9 mouse cellular contexts compared by ENCODE assay signal in genomic region chr8:123752773-123753468, GRCm38 (mm10). TPM values are rescaled to one million over a fixed set of nuclear protein-coding genes. Genes with fewer than 3 reads are reported as not detected.
DNase-seq lines count a peak whose midpoint lies in the region; ATAC-seq and TF ChIP-seq lines count a peak whose summit lies in the region.
"Had no signal": no experiment of that assay in that cellular context is flagged by ENCODE, and none has a peak within 500 bp of the region (broad histone marks: within the 10 kb centered on the region; RNA-seq: fewer than 3 reads in every experiment).

No protein-coding gene starts in this region.

- no peak overlapping the region for H3ac ChIP-seq in C2C12 (ENCODE audit: control insufficient read depth, insufficient read length, low read depth)

- H3K27me3 ChIP-seq in heart, embryonic 10.5 days (ENCODE audit: insufficient read depth, poor library complexity, severe bottlenecking): no peaks in the 10 kb centered on the region
- no peaks in the 10 kb centered on the region for H3K27me3 ChIP-seq in C2C12 (ENCODE audit: control insufficient read depth, insufficient read depth, insufficient read length)
- no peaks in the 10 kb centered on the region for H3K27me3 ChIP-seq in forebrain, embryonic 11.5 days (ENCODE audit: control insufficient read depth, insufficient read depth, low read length)
- peaks cover 7% of the 10 kb centered on the region; the same call in 1 of the 2 replicates for H3K27me3 ChIP-seq in midbrain, embryonic 10.5 days (ENCODE audit: low read depth, poor library complexity, severe bottlenecking)

- peak overlapping the region; percentile 72 for H3K27ac ChIP-seq in heart, embryonic 10.5 days
- peak overlapping the region; percentile 70 for H3K27ac ChIP-seq in forebrain, embryonic 11.5 days (ENCODE audit: low read depth, low read length)
- peak overlapping the region; percentile 76 for H3K27ac ChIP-seq in midbrain, embryonic 10.5 days (replicated peaks)

- H3K36me3 ChIP-seq in heart, embryonic 10.5 days: no peaks in the 10 kb centered on the region
- no peaks in the 10 kb centered on the region for H3K36me3 ChIP-seq in C2C12 (ENCODE audit: control insufficient read depth, insufficient read depth)
- no peaks in the 10 kb centered on the region for H3K36me3 ChIP-seq in forebrain, embryonic 11.5 days (ENCODE audit: control insufficient read depth, insufficient read depth, low read length)
- H3K36me3 ChIP-seq in midbrain, embryonic 10.5 days: no peaks in the 10 kb centered on the region
- H3K36me3 ChIP-seq: G1E had no signal

- peak; percentile 90 for DNase-seq in heart, embryonic 10.5 days (ENCODE audit: low spot score)
- DNase-seq in heart, adult 8-10 months (ENCODE audit: low spot score): no peak
- peak; percentile 78 for DNase-seq in forebrain, embryonic 11.5 days (ENCODE audit: low spot score)
- peak; percentile 41 for DNase-seq in midbrain, embryonic 10.5 days (ENCODE audit: low spot score)
- no peak for DNase-seq in layer of hippocampus, adult 9-11 months
- DNase-seq in left cerebral cortex, adult 9 months (ENCODE audit: low spot score in 2 of 2): no peak

- H3K4me2 ChIP-seq in forebrain, embryonic 11.5 days (ENCODE audit: low read depth, low read length, severe bottlenecking): 0 out of 2 replicates have a peak overlapping the region, but pooled peaks have one; percentile 8

- H3K4me3 ChIP-seq in heart, embryonic 10.5 days: no peak overlapping the region
- no peak overlapping the region for H3K4me3 ChIP-seq in C2C12 (ENCODE audit: insufficient read depth, poor library complexity, severe bottlenecking)
- H3K4me3 ChIP-seq in forebrain, embryonic 11.5 days (ENCODE audit: low read depth, low read length): no peak overlapping the region
- peak overlapping the region; percentile 9; the same call in 1 of the 2 replicates for H3K4me3 ChIP-seq in midbrain, embryonic 10.5 days

- no peak for TF ChIP-seq CTCF in C2C12 (IDR thresholded peaks at IDR 0.05; ENCODE audit: control insufficient read depth, insufficient read depth, insufficient read length)

- no peaks in the 10 kb centered on the region for H3K79me2 ChIP-seq in C2C12 (ENCODE audit: control insufficient read depth, insufficient read depth)

- ATAC-seq in forebrain, embryonic 11.5 days (replicated peaks; ENCODE audit: low FRiP score): peak; percentile 53; the same call in 1 of the 2 replicates
- ATAC-seq in frontal cortex, adult (ENCODE audit: low TSS enrichment): no peak; the same call in 1 of the 2 replicates

- WGBS in heart, embryonic 10.5 days: 60% methylated on average over 13 of the region's 13 CpGs
- WGBS in forebrain, embryonic 11.5 days: 52% methylated on average over 13 of the region's 13 CpGs
- 65% methylated on average over 13 of the region's 13 CpGs for WGBS in midbrain, embryonic 10.5 days

- H3K79me3 ChIP-seq in C2C12 (ENCODE audit: low read depth): no peaks in the 10 kb centered on the region

- peaks cover 62% of the 10 kb centered on the region for H3K4me1 ChIP-seq in heart, embryonic 10.5 days
- peaks cover 16% of the 10 kb centered on the region for H3K4me1 ChIP-seq in forebrain, embryonic 11.5 days (replicated peaks; ENCODE audit: control insufficient read depth, insufficient read depth, low read length)
- H3K4me1 ChIP-seq in midbrain, embryonic 10.5 days: peaks cover 31% of the 10 kb centered on the region

- peak overlapping the region; percentile 16; the same call in 1 of the 2 replicates for H3K9ac ChIP-seq in forebrain, embryonic 11.5 days (ENCODE audit: low read length)

- H3K9me3 ChIP-seq in heart, embryonic 10.5 days: no peaks in the 10 kb centered on the region
- no peaks in the 10 kb centered on the region for H3K9me3 ChIP-seq in forebrain, embryonic 11.5 days (ENCODE audit: control insufficient read depth, low read length)
- no peaks in the 10 kb centered on the region for H3K9me3 ChIP-seq in midbrain, embryonic 10.5 days (replicated peaks)

TF ChIP-seq in C2C12, 6 proteins besides CTCF, POLR2A, EP300 and RAD21:
- TF ChIP-seq MYOG (IDR thresholded peaks at IDR 0.05; ENCODE audit: control insufficient read depth, extremely low read depth, insufficient read length): no peak
- peak; percentile 40 for TF ChIP-seq FOSL1 (IDR thresholded peaks at IDR 0.05; ENCODE audit: insufficient read depth, low read length, poor library complexity, severe bottlenecking)
- TF ChIP-seq USF1 (IDR thresholded peaks at IDR 0.05; ENCODE audit: low read depth): no peak
- TF ChIP-seq MYOD1 (IDR thresholded peaks at IDR 0.05; ENCODE audit: control insufficient read depth, insufficient read length, low read depth): no peak

RNA-seq across cellular contexts. Expression of gene Rab4a, which starts 52.9 kb away (rescaled TPM):
- polyA plus RNA-seq in heart, embryonic 10.5 days (2016; fragmentation: Nextera tagmentation; extraction: Ambion mirVana): 65.9 and 68.9 TPM in 2 replicates
- total RNA-seq in heart, adult 8-10 months (2022): 10 to 100 TPM in 3 of 4 experiments, 1 to 10 TPM in 1; 9.4 to 14.1 (median 11.6) TPM
- 19.7 TPM for polyA plus RNA-seq in C2C12 (2012; fragmentation: generic; extraction: Trizol)
- 70.2 and 75.9 TPM in 2 replicates for polyA plus RNA-seq in forebrain, embryonic 11.5 days (2014; fragmentation: Nextera tagmentation; extraction: Ambion mirVana)
- 67.6 and 71.0 TPM in 2 replicates for polyA plus RNA-seq in midbrain, embryonic 10.5 days (2016; fragmentation: Nextera tagmentation; extraction: Ambion mirVana)

Comparison
In these comparisons a context has a peak if more than half of its experiments do, and no peak if none do; other contexts are left out.
1. DNase-seq: peak in heart, embryonic 10.5 days (single experiment), forebrain, embryonic 11.5 days (single experiment) and midbrain, embryonic 10.5 days (single experiment); none in heart, adult 8-10 months (single experiment), layer of hippocampus, adult 9-11 months (single experiment) and left cerebral cortex, adult 9 months (0 of 2).
2. Peak in every context shown above with its lines, with median percentiles within 50 percentile points of each other: H3K27ac ChIP-seq.